Mouse (Mus musculus) midbrain, embryonic 10.5 days (tissue): ENCODE results near the gene Slc22a23. TPM values are rescaled to one million over a fixed set of nuclear protein-coding genes. Genes with fewer than 3 reads are reported as not detected.

Experiments used
- DNase-seq: peaks from one replicate; pipeline ENCODE4 v3.0.0-alpha.2; 2017; ENCODE audit warnings: low spot score
- H3K27ac ChIP-seq: fragments of 300-500 bp; sonication (generic); replicated peaks from 2 replicates; pipeline ENCODE4 v1.5.1; 2016; ENCODE audit warnings: mild to moderate bottlenecking
- H3K27me3 ChIP-seq: fragments of 300-500 bp; sonication (generic); 2 replicates; pipeline ENCODE4 v1.6.1; 2016; ENCODE audit warnings: low read depth, mild to moderate bottlenecking; ENCODE audit not compliant: poor library complexity, severe bottlenecking
- H3K36me3 ChIP-seq: fragments of 300-500 bp; sonication (generic); 2 replicates; pipeline ENCODE4 v1.6.1; 2016; ENCODE audit warnings: mild to moderate bottlenecking, moderate library complexity
- H3K4me1 ChIP-seq: fragments of 300-500 bp; sonication (generic); 2 replicates; pipeline ENCODE4 v1.6.1; 2016
- H3K4me3 ChIP-seq: fragments of 300-500 bp; sonication (generic); 2 replicates; pipeline ENCODE4 v1.5.1; 2016; ENCODE audit warnings: mild to moderate bottlenecking, moderate library complexity
- H3K9me3 ChIP-seq: fragments of 300-500 bp; sonication (generic); replicated peaks from 2 replicates; pipeline ENCODE4 v1.6.1; 2016; ENCODE audit warnings: mild to moderate bottlenecking
- WGBS: fragments of 180-500 bp; shearing (Covaris S2); methylation state at CpG from one replicate; pipeline ENCODE4 v1.1.7; 2016; 5-methylcytosine and 5-hydroxymethylcytosine counted together
- polyA plus RNA-seq: library from polyadenylated mRNA; unstranded; fragments of >200 nt; fragmentation: Nextera tagmentation; extraction: Ambion mirVana; gene quantifications from 2 replicates; pipeline ENCODE4 v1.2.1, GENCODE M21; 2016

Slc22a23 gene
- polyA plus RNA-seq, 1 experiment from 2014 or later = 7.9 TPM

DNA sequence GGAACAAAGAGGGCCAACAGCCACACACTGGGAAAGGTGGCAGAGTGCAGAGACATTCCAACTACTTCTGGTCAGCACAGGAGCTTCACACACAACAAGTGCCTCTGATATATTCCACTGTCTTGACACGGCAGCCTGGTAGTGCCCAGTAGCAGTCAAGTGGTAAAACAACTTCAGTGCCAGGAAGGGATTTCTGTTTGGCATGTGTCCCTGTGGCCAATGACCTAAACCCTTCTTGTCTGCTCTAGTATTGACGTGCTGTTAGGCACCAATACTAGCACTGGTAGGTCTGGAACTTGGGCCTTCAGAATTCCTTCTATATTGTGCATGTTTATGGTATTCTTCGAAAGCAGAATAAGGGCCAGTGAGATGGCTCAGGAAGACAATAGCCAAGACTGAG lies 139.8 kb downstream of the Slc22a23 start:
- WGBS = 95% methylated on average over 3 of the region's 3 CpGs
- Histone ChIP-seq H3K36me3 (peaks cover 51% of the 10 kb centered on the region), H3K4me1 (peaks cover 6% of the 10 kb centered on the region; the same call in 1 of the 2 replicates), H3K27me3 (no peaks in the 10 kb centered on the region), H3K27ac (no peak overlapping the region), H3K9me3 (no peaks in the 10 kb centered on the region), H3K4me3 (no peak overlapping the region)
- DNase-seq = no peak

DNA sequence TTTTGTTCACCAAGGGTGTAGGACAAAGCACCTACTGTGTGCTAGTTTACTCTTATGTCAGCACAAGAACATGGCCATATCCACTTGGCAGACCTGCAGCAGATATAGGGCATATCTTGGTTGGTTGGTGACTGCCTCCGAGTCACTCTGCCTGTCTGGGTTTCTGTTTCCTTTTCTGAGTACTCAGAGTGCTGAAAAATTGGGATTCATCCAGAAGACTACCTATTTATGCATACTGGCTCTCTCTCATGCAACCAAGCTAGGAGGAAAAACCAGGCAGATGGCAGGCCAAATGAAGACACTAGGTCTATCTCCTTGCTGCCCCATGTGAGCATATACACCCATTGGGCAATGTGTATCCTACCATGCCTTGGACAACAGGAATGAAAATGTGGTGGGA lies 149.3 kb downstream of the Slc22a23 start:
- 0 out of 2 replicates have a peak, but pooled peaks cover 3% of the 10 kb centered on the region for H3K9me3 ChIP-seq
- WGBS = 94% methylated on average over 1 of the region's 1 CpGs
- H3K4me3 ChIP-seq = no peak overlapping the region
- no peak for DNase-seq
- H3K27me3 ChIP-seq = no peaks in the 10 kb centered on the region
- H3K4me1 ChIP-seq = peaks cover 21% of the 10 kb centered on the region
- no peak overlapping the region for H3K27ac ChIP-seq
- peaks cover 91% of the 10 kb centered on the region for H3K36me3 ChIP-seq

DNA sequence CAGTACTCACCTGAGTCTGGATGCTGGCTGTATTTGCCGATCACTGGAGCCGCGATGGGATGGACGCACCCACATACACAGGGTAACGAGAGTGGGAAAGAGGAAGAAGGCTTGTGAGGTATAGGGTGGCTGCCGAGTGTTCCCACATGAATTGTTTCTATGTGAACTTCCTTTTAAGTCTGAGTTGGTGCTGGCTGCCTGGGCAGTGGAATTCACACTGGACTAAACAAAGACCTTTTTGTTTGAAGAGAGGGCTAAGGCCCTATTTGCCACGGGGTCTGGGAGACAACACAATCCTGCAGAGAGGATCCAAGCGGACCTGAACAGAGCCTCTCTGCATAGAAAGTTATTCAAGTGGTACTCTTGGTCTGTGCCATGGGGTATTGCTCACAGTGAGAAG lies 151.6 kb downstream of the Slc22a23 start:
- Histone ChIP-seq H3K9me3 (0 out of 2 replicates have a peak, but pooled peaks cover 3% of the 10 kb centered on the region), H3K4me1 (peaks cover 21% of the 10 kb centered on the region), H3K27ac (peak overlapping the region; percentile 73), H3K4me3 (no peak overlapping the region), H3K36me3 (peaks cover 91% of the 10 kb centered on the region), H3K27me3 (no peaks in the 10 kb centered on the region)
- peak; percentile 18 for DNase-seq
- WGBS = 58% methylated on average over 8 of the region's 8 CpGs

DNA sequence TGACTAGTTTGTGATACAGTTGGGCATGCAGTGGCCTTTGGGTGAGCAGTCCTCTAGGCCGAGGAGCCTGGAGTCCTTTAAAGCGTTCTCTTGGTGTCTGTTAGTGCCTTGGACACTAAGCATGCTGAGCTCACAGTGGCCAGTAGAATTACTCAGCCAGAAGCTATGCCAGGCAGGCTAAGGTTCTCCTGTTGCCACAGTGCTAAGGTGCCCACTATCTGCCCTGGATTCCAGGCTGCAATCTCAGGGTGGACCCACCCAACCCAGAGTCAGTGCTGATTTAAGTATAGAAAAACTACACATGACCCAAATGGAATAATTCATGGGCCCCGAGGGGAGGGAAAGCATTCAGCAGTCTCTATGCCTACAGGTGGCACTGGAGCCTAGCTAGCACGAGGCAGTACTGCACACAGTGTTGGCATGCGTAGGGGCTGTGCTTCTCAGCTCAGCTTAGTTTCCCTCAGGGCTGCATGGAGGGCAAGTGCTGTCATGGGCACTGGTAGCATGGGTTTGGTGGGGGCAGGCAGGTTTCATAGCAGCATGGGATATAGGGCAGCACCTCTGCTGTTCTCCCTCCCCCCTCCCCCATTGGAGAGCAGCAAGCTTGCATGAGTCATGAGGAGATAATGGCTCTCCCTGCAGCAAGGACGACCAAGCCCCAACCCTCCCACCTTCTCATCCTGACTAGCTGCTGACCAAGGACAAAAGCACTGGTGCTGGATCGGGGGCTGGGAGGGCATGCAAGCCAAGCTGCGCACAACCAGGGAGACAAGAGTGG lies 152.4 kb downstream of the Slc22a23 start:
- Histone ChIP-seq H3K36me3 (peaks cover 86% of the 10 kb centered on the region), H3K9me3 (0 out of 2 replicates have a peak, but pooled peaks cover 3% of the 10 kb centered on the region), H3K27me3 (no peaks in the 10 kb centered on the region), H3K4me1 (peaks cover 21% of the 10 kb centered on the region), H3K27ac (peak overlapping the region; percentile 73), H3K4me3 (no peak overlapping the region)
- WGBS = 72% methylated on average over 8 of the region's 8 CpGs
- DNase-seq = no peak

DNA sequence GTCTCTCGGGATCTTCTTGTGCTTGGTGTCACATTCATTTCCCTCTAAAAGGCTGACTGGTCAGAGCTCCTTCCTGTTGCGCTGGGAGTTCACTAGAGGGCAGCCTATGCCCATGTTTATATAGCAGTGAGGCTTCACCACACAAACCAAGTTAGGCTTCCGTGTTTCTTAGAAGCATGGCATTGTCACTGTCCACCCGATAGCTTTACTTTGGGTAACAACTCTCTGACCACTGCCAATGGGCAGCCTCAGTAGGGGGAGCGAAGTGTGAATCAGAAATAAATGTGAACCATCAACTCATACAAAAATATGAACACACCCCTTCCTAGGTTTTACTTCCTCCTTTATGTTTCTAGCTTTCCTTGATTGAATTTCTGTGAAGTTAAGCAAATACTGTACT lies 157.4 kb downstream of the Slc22a23 start:
- H3K36me3 ChIP-seq = peaks cover 67% of the 10 kb centered on the region
- no peaks in the 10 kb centered on the region for H3K27me3 ChIP-seq
- 18% methylated on average over 5 of the region's 5 CpGs for WGBS
- H3K9me3 ChIP-seq = no peaks in the 10 kb centered on the region
- peaks cover 2% of the 10 kb centered on the region for H3K4me1 ChIP-seq
- DNase-seq = peak; percentile 65
- no peak overlapping the region for H3K4me3 ChIP-seq
- H3K27ac ChIP-seq = no peak overlapping the region

DNA sequence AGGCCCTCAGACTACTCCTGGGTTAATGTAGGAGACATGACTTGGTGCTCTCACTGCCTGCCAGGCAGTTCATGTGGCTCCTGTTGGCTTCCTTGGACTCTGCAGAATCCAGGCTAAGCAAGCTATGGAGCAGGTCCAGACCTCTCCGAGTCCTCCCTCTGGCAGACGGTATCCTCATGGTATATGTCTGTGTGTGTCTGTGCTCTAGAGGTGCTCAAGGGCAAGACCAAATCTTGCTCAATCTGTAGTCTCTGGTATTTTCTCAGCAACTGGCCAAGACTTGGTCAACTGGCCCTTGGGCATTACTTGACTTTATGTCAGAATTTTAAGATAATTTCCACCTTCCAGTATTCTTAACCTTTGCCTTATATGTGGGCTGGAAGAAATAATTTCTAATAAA lies 159.6 kb downstream of the Slc22a23 start:
- Histone ChIP-seq H3K4me3 (no peak overlapping the region), H3K4me1 (no peaks in the 10 kb centered on the region), H3K27ac (no peak overlapping the region), H3K9me3 (no peaks in the 10 kb centered on the region), H3K36me3 (peaks cover 71% of the 10 kb centered on the region), H3K27me3 (no peaks in the 10 kb centered on the region)
- 96% methylated on average over 2 of the region's 2 CpGs for WGBS
- no peak for DNase-seq

DNA sequence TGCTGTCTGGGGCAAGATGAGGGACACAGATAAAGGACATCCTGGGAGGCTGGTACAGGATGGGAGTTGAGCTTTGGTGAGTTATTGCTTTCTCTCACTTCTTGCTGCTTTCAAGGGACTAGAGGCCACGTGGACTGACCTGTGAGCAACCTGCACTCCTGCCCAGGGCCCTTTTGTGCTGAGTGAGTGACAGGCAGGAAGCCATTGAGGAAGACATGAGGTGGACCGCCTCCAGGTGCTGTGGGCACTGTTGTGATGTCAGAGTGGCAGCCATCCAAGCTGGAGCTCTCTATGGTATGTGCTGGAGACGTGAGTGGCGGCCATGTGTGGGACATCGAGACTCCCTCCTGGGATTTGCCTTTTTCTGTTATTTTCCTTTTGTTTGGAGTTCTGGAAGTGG lies 163.4 kb downstream of the Slc22a23 start:
- no peak for DNase-seq
- Histone ChIP-seq H3K4me3 (no peak overlapping the region), H3K4me1 (no peaks in the 10 kb centered on the region), H3K9me3 (no peaks in the 10 kb centered on the region), H3K27ac (no peak overlapping the region), H3K36me3 (peaks cover 82% of the 10 kb centered on the region), H3K27me3 (no peaks in the 10 kb centered on the region)
- 91% methylated on average over 5 of the region's 5 CpGs for WGBS

DNA sequence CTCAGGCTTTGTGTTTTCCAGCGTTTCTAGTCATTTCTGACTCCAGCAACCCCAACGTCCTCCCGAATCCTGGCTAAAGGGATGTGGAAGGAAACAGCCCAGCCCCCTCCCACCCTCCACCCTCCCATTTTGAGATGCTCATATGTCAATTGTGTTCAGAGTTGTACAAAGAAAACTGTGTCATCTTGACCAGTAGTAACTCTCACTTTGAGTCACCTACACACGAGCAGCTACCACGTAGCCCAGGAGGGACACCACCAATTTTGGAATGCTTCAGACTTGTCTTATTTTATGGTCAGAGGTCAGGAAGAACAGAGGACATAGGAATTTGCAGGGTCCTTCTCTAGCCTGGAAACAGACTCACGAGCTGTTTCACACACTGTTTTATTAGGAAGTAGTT lies 171.0 kb downstream of the Slc22a23 start:
- DNase-seq = no peak
- no peaks in the 10 kb centered on the region for H3K27me3 ChIP-seq
- no peaks in the 10 kb centered on the region for H3K4me1 ChIP-seq
- H3K36me3 ChIP-seq = peaks cover 34% of the 10 kb centered on the region
- no peak overlapping the region for H3K4me3 ChIP-seq
- no peak overlapping the region for H3K27ac ChIP-seq
- 94% methylated on average over 6 of the region's 6 CpGs for WGBS
- no peaks in the 10 kb centered on the region; the same call in 1 of the 2 replicates for H3K9me3 ChIP-seq

DNA sequence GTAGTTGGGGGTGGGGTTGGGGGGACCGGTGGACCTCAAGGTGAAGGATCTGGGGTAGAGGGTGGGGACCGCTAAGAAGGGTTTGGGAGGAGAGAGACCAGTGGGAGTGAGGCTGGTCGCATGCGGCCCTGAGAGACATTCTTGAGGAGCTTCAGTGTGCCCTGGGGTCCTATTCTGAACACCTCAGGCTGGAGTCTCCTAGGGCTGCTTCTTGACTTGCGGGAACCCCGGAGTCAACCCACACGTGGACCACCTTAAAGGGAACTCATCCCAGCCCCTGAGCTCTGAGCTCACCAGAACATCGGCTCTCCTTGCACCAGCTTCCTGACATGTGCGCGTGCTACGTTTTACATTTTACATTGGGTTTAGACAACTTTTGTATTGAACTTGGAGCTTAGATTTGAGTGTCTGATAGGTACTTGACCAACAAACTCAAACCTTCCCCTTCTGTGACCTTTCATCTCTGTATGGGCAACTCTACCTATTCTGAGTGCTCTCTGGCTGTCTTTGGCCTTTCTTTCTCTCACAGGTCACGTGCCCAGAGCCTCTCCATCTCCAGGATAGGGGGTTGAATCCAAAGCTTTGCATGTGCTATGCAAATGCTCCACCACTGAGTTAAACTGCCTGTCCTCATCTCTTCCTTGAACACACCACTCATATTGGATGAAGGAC lies 181.5 kb downstream of the Slc22a23 start:
- Histone ChIP-seq H3K36me3 (peaks cover 23% of the 10 kb centered on the region), H3K4me1 (peaks cover 25% of the 10 kb centered on the region), H3K27me3 (no peaks in the 10 kb centered on the region), H3K27ac (peak overlapping the region; percentile 95), H3K9me3 (peaks cover 11% of the 10 kb centered on the region; the same call in 1 of the 2 replicates), H3K4me3 (peak overlapping the region; percentile 77)
- DNase-seq = no peak
- 48% methylated on average over 12 of the region's 12 CpGs for WGBS

DNA sequence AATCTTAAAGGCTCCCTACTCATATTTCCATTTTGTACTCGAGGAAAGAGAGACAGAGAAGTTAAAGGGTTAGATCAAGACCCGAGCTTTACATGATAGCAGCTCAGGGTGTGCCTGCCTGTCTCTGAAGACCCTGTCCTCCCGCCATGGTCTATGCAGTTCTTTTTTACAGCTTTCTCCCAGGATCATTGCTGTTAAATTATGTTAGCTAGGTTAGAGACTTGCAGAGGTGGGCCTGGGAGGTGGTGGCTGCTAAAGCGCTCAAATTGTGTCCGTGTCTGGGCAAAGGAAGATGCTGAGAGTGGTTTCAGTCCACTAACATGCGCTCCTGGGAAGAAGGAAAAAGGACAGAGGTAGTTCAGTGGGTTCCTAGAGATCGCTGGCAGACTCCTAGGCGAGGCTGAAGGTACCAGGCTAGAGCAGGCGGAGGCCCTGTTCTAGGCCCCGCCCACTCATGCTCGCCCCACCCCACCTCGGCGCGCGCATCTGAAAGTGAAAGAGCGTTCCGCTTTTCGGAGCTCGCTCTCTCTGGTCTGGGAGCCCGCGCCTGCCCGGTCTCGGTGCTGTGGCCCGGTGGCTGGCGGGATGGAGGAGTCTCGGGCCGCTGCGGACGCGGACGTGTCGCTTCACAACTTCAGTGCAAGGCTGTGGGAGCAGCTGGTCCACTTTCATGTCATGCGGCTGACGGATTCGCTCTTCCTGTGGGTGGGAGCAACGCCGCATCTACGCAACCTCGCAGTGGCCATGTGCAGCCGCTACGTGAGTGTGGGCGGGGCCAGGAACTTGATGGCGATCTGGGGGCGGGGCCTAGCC lies 182.3 kb downstream of the Slc22a23 start, which contains the start of gene Psmg4:
Gene Psmg4, plus strand, starts transcription at position 474 of the 813 bp plus-strand sequence.
- H3K9me3 ChIP-seq = peaks cover 11% of the 10 kb centered on the region; the same call in 1 of the 2 replicates
- H3K27ac ChIP-seq = peak within 1 kb of the TSS; percentile 95
- peaks cover 25% of the 10 kb centered on the region for H3K4me1 ChIP-seq
- H3K27me3 ChIP-seq = no peaks in the 10 kb centered on the region
- H3K4me3 ChIP-seq = peak within 1 kb of the TSS; percentile 77
- H3K36me3 ChIP-seq = peaks cover 23% of the 10 kb centered on the region
- DNase-seq = peak; percentile 94
- WGBS = 4% methylated on average over 44 of the region's 44 CpGs

DNA sequence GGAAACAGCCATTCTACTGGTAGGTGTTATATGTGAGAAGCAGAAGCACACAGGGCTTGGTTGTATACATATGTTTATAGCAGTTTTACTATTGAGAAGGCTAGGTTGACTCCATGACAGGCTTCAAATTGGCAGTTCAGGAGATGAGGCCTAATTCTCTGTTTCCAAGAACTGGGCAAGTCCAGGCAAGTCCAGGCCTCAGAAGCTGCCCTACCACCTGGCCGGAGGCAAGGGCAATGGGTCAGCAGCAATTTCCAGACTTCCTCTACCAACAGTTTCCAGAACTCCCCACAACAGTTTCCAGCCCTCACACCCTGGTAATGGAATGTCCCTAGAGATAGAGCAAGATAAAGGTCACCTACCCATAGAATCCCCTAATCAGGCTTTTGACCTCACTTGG lies 185.1 kb downstream of the Slc22a23 start:
- Histone ChIP-seq H3K27me3 (no peaks in the 10 kb centered on the region), H3K36me3 (0 out of 2 replicates have a peak, but pooled peaks cover 6% of the 10 kb centered on the region), H3K27ac (no peak overlapping the region), H3K4me1 (peaks cover 35% of the 10 kb centered on the region), H3K9me3 (no peaks in the 10 kb centered on the region), H3K4me3 (no peak overlapping the region)
- DNase-seq = no peak
- WGBS = 91% methylated on average over 1 of the region's 1 CpGs

DNA sequence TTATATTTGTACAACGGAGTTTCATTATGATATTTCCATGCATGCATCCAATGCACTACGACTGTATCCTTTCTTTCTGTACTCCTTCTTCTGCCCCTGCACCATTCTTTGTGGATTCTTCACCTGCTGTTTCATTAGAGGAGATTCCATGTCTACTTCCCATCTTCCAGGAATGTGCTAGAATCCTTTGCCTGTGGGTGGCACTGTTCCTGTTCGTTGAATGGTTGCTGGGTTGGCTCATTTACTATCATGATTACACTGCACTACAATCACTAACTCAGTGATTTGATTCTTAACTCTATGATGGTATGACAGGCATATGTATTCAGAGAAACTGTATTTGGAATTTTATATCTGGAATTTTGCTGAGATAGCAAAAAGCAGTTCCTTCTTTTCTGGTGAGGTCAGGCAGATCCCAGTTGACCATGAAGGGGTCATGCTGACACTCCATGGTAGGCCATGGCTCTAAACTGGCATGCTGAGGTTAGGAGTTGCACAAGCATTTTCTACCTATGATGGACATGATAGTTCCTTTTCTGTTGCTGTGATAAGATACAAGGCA lies 187.3 kb downstream of the Slc22a23 start:
- peaks cover 34% of the 10 kb centered on the region for H3K4me1 ChIP-seq
- WGBS = 85% methylated on average over 3 of the region's 3 CpGs
- no peak for DNase-seq
- H3K27ac ChIP-seq = no peak overlapping the region
- H3K36me3 ChIP-seq = no peaks in the 10 kb centered on the region
- H3K27me3 ChIP-seq = no peaks in the 10 kb centered on the region
- no peaks in the 10 kb centered on the region for H3K9me3 ChIP-seq
- H3K4me3 ChIP-seq = no peak overlapping the region
